Mouse (Mus musculus): ENCODE measurements around the gene Pdzd2. TPM values are rescaled to one million over a fixed set of nuclear protein-coding genes. Genes with fewer than 3 reads are reported as not detected.

The Pdzd2 gene
- polyA plus RNA-seq (2015; fragmentation: Nextera tagmentation; extraction: Ambion mirVana) = 22.5 and 27.0 TPM in 2 replicates

GRCm38 (mm10) chr15:12739277-12740247, at the start of gene Pdzd2:
Gene Pdzd2 (minus strand): TSS chr15:12739924.
- peaks cover 14% of the 10 kb centered on the region for H3K27me3 ChIP-seq (ENCODE audit: control insufficient read depth, insufficient read depth, low read length)
- no peak within 1 kb of the TSS; the same call in 1 of the 2 replicates for H3K27ac ChIP-seq (ENCODE audit: low read length)
- under 1% methylated on average over 75 of the region's 83 CpGs for WGBS
- no peaks in the 10 kb centered on the region for H3K36me3 ChIP-seq (ENCODE audit: control insufficient read depth, insufficient read depth, low read length)
- peak within 1 kb of the TSS; percentile 89 for H3K4me2 ChIP-seq (ENCODE audit: low read depth, low read length)
- H3K9me3 ChIP-seq (replicated peaks; ENCODE audit: control insufficient read depth, low read length) = no peaks in the 10 kb centered on the region
- peak within 1 kb of the TSS; percentile 74 for H3K9ac ChIP-seq (ENCODE audit: low read length)
- peak within 1 kb of the TSS; percentile 64 for H3K4me3 ChIP-seq (replicated peaks; ENCODE audit: low read length)
- H3K4me1 ChIP-seq (ENCODE audit: control insufficient read depth, insufficient read depth, low read length) = peaks cover 6% of the 10 kb centered on the region
- peak; percentile 97 for ATAC-seq (ENCODE audit: insufficient read depth, low FRiP score)

GRCm38 (mm10) chr15:12789406-12789867, 49.7 kb upstream of the Pdzd2 start:
- no peaks in the 10 kb centered on the region for H3K27me3 ChIP-seq (ENCODE audit: control insufficient read depth, insufficient read depth, low read length)
- H3K9ac ChIP-seq (ENCODE audit: low read length) = peak overlapping the region; percentile 54
- 0 out of 2 replicates have a peak, but pooled peaks cover 8% of the 10 kb centered on the region for H3K4me1 ChIP-seq (ENCODE audit: control insufficient read depth, insufficient read depth, low read length)
- H3K9me3 ChIP-seq (replicated peaks; ENCODE audit: control insufficient read depth, low read length) = no peaks in the 10 kb centered on the region
- peak overlapping the region; percentile 45 for H3K4me2 ChIP-seq (ENCODE audit: low read depth, low read length)
- no peaks in the 10 kb centered on the region for H3K36me3 ChIP-seq (ENCODE audit: control insufficient read depth, insufficient read depth, low read length)
- no peak overlapping the region; the same call in 1 of the 2 replicates for H3K4me3 ChIP-seq (replicated peaks; ENCODE audit: low read length)
- 11% methylated on average over 10 of the region's 10 CpGs for whole genome bisulfite sequencing
- peak overlapping the region; percentile 44; the same call in 1 of the 2 replicates for H3K27ac ChIP-seq (ENCODE audit: low read length)
- peak; percentile 87 for ATAC-seq (ENCODE audit: insufficient read depth, low FRiP score)

GRCm38 (mm10) chr15:12788536-12788935, 48.8 kb upstream of the Pdzd2 start:
- Histone ChIP-seq H3K4me2 (ENCODE audit: low read depth, low read length) (no peak overlapping the region), H3K4me1 (ENCODE audit: control insufficient read depth, insufficient read depth, low read length) (0 out of 2 replicates have a peak, but pooled peaks cover 8% of the 10 kb centered on the region), H3K9ac (ENCODE audit: low read length) (no peak overlapping the region), H3K4me3 (replicated peaks; ENCODE audit: low read length) (no peak overlapping the region), H3K27ac (ENCODE audit: low read length) (no peak overlapping the region), H3K36me3 (ENCODE audit: control insufficient read depth, insufficient read depth, low read length) (no peaks in the 10 kb centered on the region), H3K9me3 (replicated peaks; ENCODE audit: control insufficient read depth, low read length) (no peaks in the 10 kb centered on the region), H3K27me3 (ENCODE audit: control insufficient read depth, insufficient read depth, low read length) (no peaks in the 10 kb centered on the region)
- ATAC-seq (ENCODE audit: insufficient read depth, low FRiP score) = no peak
- WGBS = 84% methylated on average over 5 of the region's 5 CpGs

DNA sequence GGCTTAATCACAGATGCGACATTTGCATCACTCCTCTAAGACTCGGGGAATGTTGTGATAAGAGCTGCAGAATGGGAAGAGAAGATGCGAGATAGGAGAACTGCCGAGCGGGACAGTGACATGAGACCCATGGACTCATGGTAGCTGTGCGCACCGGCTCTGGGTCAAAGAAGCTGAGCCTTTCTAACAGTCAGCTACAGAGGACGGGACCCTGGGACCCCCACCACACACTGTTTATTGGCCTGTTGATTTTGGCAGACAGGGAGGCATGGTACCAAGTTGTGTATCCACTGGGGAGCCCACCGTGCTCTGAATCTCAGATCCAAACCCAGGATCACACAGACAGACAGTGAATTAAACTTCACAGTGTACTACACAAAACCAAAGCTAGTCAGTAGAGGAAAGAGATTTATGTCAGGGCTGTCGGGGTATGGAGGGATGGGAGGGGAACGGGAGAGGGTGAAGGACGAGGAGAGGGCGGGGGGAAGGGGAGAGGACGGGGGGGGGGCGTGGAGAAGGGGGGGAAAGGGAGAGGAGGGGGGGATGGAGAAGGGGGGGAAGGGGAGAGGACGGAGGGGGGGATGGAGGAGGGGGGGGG, 42.1 kb upstream of the Pdzd2 start:
- ATAC-seq (ENCODE audit: insufficient read depth, low FRiP score) = no peak
- H3K36me3 ChIP-seq (ENCODE audit: control insufficient read depth, insufficient read depth, low read length) = no peaks in the 10 kb centered on the region
- 55% methylated on average over 11 of the region's 16 CpGs for WGBS
- H3K4me3 ChIP-seq (replicated peaks; ENCODE audit: low read length) = no peak overlapping the region
- H3K9me3 ChIP-seq (replicated peaks; ENCODE audit: control insufficient read depth, low read length) = peaks cover 3% of the 10 kb centered on the region; the same call in 1 of the 2 replicates
- no peak overlapping the region for H3K9ac ChIP-seq (ENCODE audit: low read length)
- H3K4me1 ChIP-seq (ENCODE audit: control insufficient read depth, insufficient read depth, low read length) = no peaks in the 10 kb centered on the region
- no peaks in the 10 kb centered on the region for H3K27me3 ChIP-seq (ENCODE audit: control insufficient read depth, insufficient read depth, low read length)
- no peak overlapping the region for H3K27ac ChIP-seq (ENCODE audit: low read length)
- no peak overlapping the region for H3K4me2 ChIP-seq (ENCODE audit: low read depth, low read length)

GRCm38 (mm10) chr15:12781296-12781695, 41.6 kb upstream of the Pdzd2 start:
- no peak for ATAC-seq (ENCODE audit: insufficient read depth, low FRiP score)
- Histone ChIP-seq H3K4me1 (ENCODE audit: control insufficient read depth, insufficient read depth, low read length) (no peaks in the 10 kb centered on the region), H3K9ac (ENCODE audit: low read length) (no peak overlapping the region), H3K36me3 (ENCODE audit: control insufficient read depth, insufficient read depth, low read length) (no peaks in the 10 kb centered on the region), H3K4me2 (ENCODE audit: low read depth, low read length) (no peak overlapping the region), H3K4me3 (replicated peaks; ENCODE audit: low read length) (no peak overlapping the region), H3K27me3 (ENCODE audit: control insufficient read depth, insufficient read depth, low read length) (no peaks in the 10 kb centered on the region), H3K9me3 (replicated peaks; ENCODE audit: control insufficient read depth, low read length) (peaks cover 6% of the 10 kb centered on the region; the same call in 1 of the 2 replicates), H3K27ac (ENCODE audit: low read length) (no peak overlapping the region)
- 75% methylated on average over 6 of the region's 6 CpGs for WGBS

DNA sequence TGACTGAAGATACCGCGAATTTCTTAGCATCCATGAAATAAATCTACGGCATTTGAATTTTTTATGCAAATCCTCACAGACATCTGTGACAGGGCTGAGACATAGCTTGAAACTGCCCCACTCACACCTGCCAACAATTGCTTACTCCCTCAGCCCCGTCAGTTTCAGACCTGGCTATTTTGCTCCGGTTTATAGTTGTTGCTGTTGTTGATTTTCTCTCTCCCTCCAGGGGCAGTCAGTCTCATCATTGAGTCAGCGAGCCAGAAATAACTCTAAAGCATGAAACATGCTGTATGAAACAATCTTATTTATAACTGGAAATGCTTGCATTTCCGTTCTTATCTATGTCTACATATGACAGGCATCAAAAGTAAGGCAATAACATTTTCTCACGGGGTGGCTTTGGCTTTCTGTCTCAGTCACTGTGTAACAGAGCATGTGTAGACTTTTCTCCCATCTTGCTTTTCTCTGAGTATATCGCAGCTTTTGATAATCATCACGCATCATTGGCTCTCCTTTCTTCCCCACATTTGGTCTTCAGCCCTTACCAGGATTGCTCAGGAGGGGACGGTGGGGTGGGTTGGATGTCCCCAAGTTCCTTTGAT, 34.5 kb upstream of the Pdzd2 start:
- no peaks in the 10 kb centered on the region for H3K4me1 ChIP-seq (ENCODE audit: control insufficient read depth, insufficient read depth, low read length)
- no peak for ATAC-seq (ENCODE audit: insufficient read depth, low FRiP score)
- H3K4me3 ChIP-seq (replicated peaks; ENCODE audit: low read length) = no peak overlapping the region
- no peaks in the 10 kb centered on the region for H3K27me3 ChIP-seq (ENCODE audit: control insufficient read depth, insufficient read depth, low read length)
- no peak overlapping the region for H3K4me2 ChIP-seq (ENCODE audit: low read depth, low read length)
- H3K9ac ChIP-seq (ENCODE audit: low read length) = no peak overlapping the region
- no peak overlapping the region for H3K27ac ChIP-seq (ENCODE audit: low read length)
- 77% methylated on average over 11 of the region's 11 CpGs for WGBS
- H3K9me3 ChIP-seq (replicated peaks; ENCODE audit: control insufficient read depth, low read length) = peaks cover 6% of the 10 kb centered on the region; the same call in 1 of the 2 replicates
- no peaks in the 10 kb centered on the region for H3K36me3 ChIP-seq (ENCODE audit: control insufficient read depth, insufficient read depth, low read length)

DNA sequence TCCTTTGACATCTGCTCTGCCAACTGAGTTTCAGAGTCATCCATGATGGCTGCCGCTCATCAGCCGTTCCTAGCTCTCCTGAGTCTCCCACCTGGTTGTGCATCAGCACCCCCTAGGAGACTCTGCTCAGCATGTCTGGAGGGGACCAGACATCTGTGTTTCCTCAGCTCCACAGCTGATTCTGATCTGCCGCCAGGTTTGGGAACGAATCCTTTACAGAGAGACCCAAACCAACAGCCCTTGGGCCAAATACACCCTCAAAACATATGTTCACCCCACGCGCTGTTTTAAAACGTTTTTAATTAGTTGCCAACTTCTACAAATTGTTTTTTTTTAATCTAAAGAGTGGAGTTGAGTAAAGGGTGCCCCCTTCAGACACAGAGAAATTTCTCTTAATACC, 31.2 kb upstream of the Pdzd2 start:
- Histone ChIP-seq H3K36me3 (ENCODE audit: control insufficient read depth, insufficient read depth, low read length) (no peaks in the 10 kb centered on the region), H3K27me3 (ENCODE audit: control insufficient read depth, insufficient read depth, low read length) (no peaks in the 10 kb centered on the region), H3K4me3 (replicated peaks; ENCODE audit: low read length) (no peak overlapping the region), H3K9me3 (replicated peaks; ENCODE audit: control insufficient read depth, low read length) (no peaks in the 10 kb centered on the region), H3K4me1 (ENCODE audit: control insufficient read depth, insufficient read depth, low read length) (no peaks in the 10 kb centered on the region), H3K27ac (ENCODE audit: low read length) (no peak overlapping the region), H3K9ac (ENCODE audit: low read length) (no peak overlapping the region), H3K4me2 (ENCODE audit: low read depth, low read length) (no peak overlapping the region)
- 75% methylated on average over 7 of the region's 7 CpGs for WGBS
- no peak; the same call in 1 of the 2 replicates for ATAC-seq (ENCODE audit: insufficient read depth, low FRiP score)

DNA sequence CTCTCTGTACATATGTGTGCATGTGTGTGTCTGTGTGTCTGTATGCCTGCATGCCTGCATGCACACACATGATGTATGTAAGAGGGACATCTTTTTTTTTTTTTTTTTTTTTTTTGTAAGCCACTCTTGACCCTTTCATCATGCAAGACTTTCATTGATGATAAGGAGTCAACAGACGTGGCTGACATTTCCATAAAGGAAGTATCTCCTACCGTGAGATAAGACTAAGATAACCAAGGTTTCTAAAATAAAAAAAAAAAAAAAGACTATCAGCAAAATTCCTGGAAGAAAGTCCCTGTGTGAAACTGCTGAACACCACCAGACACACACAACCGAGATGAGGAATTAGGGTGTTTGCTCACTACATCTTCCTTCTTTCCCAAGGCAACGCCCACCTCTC, 27.1 kb upstream of the Pdzd2 start:
- no peak overlapping the region for H3K9ac ChIP-seq (ENCODE audit: low read length)
- no peaks in the 10 kb centered on the region for H3K27me3 ChIP-seq (ENCODE audit: control insufficient read depth, insufficient read depth, low read length)
- H3K27ac ChIP-seq (ENCODE audit: low read length) = no peak overlapping the region
- H3K4me1 ChIP-seq (ENCODE audit: control insufficient read depth, insufficient read depth, low read length) = no peaks in the 10 kb centered on the region
- no peak overlapping the region for H3K4me2 ChIP-seq (ENCODE audit: low read depth, low read length)
- H3K9me3 ChIP-seq (replicated peaks; ENCODE audit: control insufficient read depth, low read length) = no peaks in the 10 kb centered on the region
- H3K4me3 ChIP-seq (replicated peaks; ENCODE audit: low read length) = no peak overlapping the region
- no peaks in the 10 kb centered on the region for H3K36me3 ChIP-seq (ENCODE audit: control insufficient read depth, insufficient read depth, low read length)
- ATAC-seq (ENCODE audit: insufficient read depth, low FRiP score) = no peak
- 55% methylated on average over 4 of the region's 4 CpGs for WGBS

All from stomach, embryonic 16.5 days (tissue).